Mouse (Mus musculus) G1E (cell line): ENCODE data around the gene Med31.

ENCODE experiments used
- CTCF ChIP-seq: IDR thresholded peaks from 2 replicates; pipeline ENCODE4 v1.5.1; 2012; ENCODE audit warnings: low read depth, low read length, inconsistent platforms, mixed read lengths
- GATA1 ChIP-seq: IDR thresholded peaks from 2 replicates; pipeline ENCODE4 v1.6.1; 2012; ENCODE audit warnings: borderline replicate concordance, low read length, inconsistent platforms, mixed read lengths
- GATA2 ChIP-seq: IDR thresholded peaks from 2 replicates; pipeline ENCODE4 v1.6.1; 2012; ENCODE audit warnings: low read depth, low read length, inconsistent platforms, borderline replicate concordance
- POLR2AphosphoS5 ChIP-seq: IDR thresholded peaks from 2 replicates; pipeline ENCODE4 v1.6.1; 2012; ENCODE audit warnings: low read depth, low read length, inconsistent platforms; ENCODE audit not compliant: insufficient replicate concordance
- TAL1 ChIP-seq: conservative IDR thresholded peaks from 2 replicates; pipeline ENCODE4 v1.6.1; 2012; ENCODE audit warnings: low read depth, low read length, inconsistent platforms, mixed read lengths

- no peak for TF ChIP-seq CTCF
- TF ChIP-seq GATA1, result no peak
- no peak for TF ChIP-seq TAL1
- TF ChIP-seq POLR2AphosphoS5, result no peak
- TF ChIP-seq GATA2, result no peak
Measured at GRCm38 (mm10) chr11:72217116-72217515, 1.7 kb upstream of the Med31 start.
